In genomic region chrX:139525724-139526123, GRCm38 (mm10) we compare ENCODE assay signal across 23 mouse cellular contexts. TPM values are rescaled to one million over a fixed set of nuclear protein-coding genes. Genes with fewer than 3 reads are reported as not detected.
"Had no signal": no experiment of that assay in that cellular context is flagged by ENCODE, and none has a peak within 500 bp of the region (broad histone marks: within the 10 kb centered on the region; RNA-seq: fewer than 3 reads in every experiment).

No protein-coding gene starts in this region.

- DNase-seq: kidney, adult 11 months; kidney, adult 8-10 months; kidney, postnatal 10 days; kidney, postnatal 36 days; lung, embryonic 14.5 days; midbrain, embryonic 14.5 days; right cerebral cortex, adult 18-20 months; right cerebral cortex, postnatal 14 days; right cerebral cortex, postnatal 4 days; thymus, adult 2 months; thymus, postnatal 14 days; thymus, postnatal 4 days had no signal

- H3K27me3 ChIP-seq: neural tube, embryonic 12.5 days; neural tube, embryonic 15.5 days had no signal

- H3K4me1 ChIP-seq: kidney, embryonic 15.5 days; limb, embryonic 10.5 days; limb, embryonic 13.5 days; neural tube, embryonic 12.5 days; neural tube, embryonic 15.5 days had no signal

- H3K9me3 ChIP-seq: kidney, embryonic 15.5 days; limb, embryonic 10.5 days; limb, embryonic 13.5 days; neural tube, embryonic 12.5 days; neural tube, embryonic 15.5 days had no signal

- H3K36me3 ChIP-seq: kidney, embryonic 15.5 days; limb, embryonic 10.5 days; limb, embryonic 13.5 days; neural tube, embryonic 12.5 days; neural tube, embryonic 15.5 days had no signal

- H3K9ac ChIP-seq: kidney, embryonic 15.5 days; limb, embryonic 13.5 days; lung, embryonic 14.5 days; neural tube, embryonic 12.5 days; neural tube, embryonic 15.5 days had no signal

- H3K4me2 ChIP-seq: kidney, embryonic 15.5 days; limb, embryonic 13.5 days; lung, embryonic 14.5 days; midbrain, embryonic 11.5 days; neural tube, embryonic 12.5 days; neural tube, embryonic 15.5 days had no signal

- ATAC-seq: lung, postnatal 0 days had no signal

- H3K4me3 ChIP-seq: kidney, embryonic 15.5 days; limb, embryonic 10.5 days; limb, embryonic 13.5 days; megakaryocyte, embryonic 14.5 days; neural tube, embryonic 12.5 days; neural tube, embryonic 15.5 days had no signal

- H3K27ac ChIP-seq: kidney, embryonic 15.5 days; limb, embryonic 10.5 days; limb, embryonic 13.5 days; macrophage; neural tube, embryonic 12.5 days; neural tube, embryonic 15.5 days; stomach, postnatal 0 days had no signal

RNA-seq across cellular contexts. Expression of gene D330045A20Rik, which starts 45.6 kb away (rescaled TPM):
- polyA plus RNA-seq: liver, adult 2 months had no signal
